Mouse (Mus musculus): ENCODE measurements around the gene Hspb1.

The Hspb1 gene

DNA sequence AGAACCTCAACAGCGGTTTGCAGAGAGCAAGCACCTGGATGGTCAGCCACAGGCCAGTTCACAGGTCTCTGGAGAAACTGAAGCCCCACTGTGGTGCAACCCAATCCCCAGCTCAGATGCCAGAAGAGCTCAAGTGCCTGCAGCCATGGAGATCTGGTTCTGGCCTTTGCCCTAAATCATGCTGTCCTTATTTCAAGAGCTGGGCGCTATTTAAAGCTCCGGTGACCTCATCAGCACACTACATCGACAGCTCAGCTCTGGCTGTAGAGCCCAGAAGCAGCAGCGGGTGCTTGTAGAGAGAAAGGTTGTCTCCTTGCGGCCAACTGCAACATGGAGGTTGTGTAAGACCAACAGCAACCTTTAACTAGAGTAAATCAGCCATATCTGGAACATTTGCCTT, 26.4 kb downstream of the Hspb1 start:
- no peak for DNase-seq

DNA sequence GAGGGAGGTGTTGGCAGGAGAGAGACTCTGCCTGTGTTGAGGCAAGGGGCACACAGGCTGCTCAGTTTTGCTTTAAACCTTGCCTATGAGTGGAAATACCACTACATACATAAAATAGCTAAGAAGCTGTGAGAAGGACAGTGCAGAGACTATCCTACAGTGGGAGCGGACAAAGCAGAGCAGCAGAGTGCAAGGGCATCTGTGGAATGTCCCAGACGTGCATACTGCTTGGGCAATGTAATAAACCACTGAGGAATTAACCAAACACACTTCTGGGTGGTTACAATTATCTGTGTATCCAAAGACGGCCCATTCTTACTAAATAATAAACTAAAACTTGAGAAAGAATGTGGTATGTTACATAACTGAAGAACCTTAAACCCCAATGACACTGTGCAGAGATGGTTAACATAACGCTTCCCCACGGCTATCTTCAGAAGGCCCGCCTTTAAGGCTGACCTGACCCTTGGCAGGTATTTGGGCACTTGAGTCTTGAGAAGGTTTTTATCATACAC, 28.4 kb downstream of the Hspb1 start:
- no peak for DNase-seq

DNA sequence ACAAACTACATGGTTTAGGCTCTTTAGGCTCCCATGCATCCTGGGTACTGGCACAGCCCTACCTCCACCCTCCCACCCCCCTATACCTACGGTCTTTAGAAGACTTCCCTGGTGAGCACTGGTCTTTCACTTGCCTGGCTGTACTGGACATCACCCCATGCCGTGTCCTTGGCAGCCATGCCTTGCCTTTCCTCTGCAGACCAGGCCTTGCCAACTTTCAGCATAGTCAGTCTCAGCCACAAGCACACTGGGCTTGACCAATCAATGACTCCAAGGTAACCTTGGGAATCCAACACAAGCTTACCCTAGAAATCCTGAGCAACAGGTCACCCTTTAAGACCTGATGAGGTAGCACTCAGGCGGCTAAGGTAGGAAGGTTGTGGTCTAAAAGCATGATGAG, 28.9 kb downstream of the Hspb1 start:
- no peak for DNase-seq

DNA sequence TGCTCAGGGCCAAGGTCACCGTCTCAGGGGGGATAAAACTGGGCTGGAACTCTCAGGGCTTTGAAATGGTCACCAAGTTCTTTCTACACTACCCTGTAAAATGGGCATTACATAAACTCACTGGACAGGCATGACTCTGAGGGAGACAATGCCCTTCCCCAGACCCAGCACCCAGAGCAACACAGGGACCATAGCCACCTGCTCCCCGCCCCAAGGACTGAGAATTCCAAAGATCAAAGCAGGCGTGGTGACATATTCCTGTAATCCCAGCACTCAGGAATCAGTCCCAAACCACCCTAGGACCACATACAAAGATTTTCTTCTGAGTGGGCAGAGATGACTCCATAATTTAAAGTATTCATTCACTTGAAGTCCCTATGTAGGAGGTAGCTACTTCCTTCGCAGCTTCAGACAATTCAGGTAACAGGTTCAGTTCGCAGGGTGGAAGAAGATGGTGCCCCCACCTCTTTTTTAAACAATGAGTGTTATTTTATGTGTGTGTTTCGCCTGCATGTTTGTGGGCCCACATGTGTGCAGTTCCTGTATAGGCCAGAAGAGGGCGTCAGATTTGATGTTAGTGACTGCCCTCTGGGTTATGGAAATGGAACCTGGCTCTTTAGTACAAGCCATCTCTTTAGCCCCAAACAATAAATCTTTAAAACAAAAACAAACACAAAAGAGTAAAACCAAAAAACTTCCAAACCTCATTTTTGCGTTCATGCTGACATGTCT, 29.8 kb downstream of the Hspb1 start:
- DNase-seq = no peak

DNA sequence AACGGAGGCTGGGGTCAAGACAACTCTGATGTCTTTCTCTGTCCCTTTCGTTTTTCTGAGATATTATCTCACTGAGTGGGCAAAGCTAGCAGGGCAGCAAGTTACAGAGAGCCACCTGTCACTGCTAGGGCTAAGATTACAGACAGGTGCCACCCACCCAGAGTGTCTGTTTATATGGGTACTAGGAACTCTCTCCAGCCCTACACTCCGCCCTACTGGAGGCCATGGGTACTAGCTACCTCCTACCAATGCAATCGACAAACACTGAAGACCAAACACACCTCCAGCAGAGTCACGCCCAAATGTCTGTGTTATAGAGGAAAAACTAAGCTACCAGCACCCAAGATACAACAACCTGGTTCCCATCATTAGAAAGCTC, 30.3 kb downstream of the Hspb1 start:
- DNase-seq = no peak

DNA sequence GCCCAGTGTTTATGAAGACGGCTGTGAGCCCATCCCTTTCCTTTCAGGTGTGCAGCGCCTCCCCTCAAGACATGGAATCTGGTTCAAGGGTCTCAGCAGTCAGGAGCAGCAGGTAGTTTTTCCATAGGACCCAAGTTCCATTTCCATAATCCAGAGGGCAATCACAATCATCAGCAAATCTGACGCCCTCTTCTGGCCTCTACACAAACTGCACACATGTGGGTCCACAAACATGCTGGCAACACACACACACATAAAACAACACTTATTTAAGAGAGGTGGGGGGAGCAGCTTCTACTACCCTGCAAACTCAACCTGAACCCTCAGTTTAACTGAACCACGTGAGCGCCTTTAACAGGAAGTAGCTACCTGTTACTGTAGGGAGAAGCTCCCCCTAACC, 30.9 kb downstream of the Hspb1 start:
- no peak for DNase-seq

DNA sequence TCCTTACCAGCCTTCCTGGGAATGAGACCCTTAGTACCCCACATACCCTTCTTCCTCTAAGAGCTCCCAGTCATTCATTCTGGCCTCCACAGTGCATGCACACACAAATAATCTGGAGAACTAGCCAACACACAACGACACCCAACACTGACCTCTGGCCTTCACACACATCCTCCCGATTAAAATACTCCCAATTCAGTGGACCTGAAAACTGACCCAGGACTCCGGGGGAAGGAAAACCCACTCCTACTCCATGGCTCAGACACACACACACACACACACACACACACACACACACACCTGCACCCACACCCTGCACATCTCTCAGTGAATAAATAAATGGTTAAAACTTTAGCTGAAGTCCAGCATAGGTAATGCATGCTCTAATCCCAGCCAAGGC, 32.2 kb downstream of the Hspb1 start:
- no peak for DNase-seq

DNA sequence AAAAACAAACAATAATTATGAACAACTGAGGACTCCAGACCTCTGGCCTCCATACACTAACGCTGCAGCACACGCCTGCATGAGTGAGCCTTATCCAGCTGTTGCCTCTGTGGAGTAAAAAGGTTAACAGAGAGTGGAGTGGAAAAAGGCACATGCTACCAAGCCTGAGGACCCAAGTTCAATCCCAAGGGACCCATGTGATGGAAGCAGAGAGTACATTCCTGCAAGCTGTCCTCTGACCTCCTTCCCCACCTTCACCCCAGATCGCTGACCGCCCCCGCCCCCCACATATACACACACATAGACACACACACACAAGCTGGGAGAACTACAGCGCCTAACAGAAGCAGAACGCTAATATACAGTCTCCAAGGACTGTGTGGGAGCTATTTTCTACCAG, 36.2 kb downstream of the Hspb1 start:
- no peak for DNase-seq

DNA sequence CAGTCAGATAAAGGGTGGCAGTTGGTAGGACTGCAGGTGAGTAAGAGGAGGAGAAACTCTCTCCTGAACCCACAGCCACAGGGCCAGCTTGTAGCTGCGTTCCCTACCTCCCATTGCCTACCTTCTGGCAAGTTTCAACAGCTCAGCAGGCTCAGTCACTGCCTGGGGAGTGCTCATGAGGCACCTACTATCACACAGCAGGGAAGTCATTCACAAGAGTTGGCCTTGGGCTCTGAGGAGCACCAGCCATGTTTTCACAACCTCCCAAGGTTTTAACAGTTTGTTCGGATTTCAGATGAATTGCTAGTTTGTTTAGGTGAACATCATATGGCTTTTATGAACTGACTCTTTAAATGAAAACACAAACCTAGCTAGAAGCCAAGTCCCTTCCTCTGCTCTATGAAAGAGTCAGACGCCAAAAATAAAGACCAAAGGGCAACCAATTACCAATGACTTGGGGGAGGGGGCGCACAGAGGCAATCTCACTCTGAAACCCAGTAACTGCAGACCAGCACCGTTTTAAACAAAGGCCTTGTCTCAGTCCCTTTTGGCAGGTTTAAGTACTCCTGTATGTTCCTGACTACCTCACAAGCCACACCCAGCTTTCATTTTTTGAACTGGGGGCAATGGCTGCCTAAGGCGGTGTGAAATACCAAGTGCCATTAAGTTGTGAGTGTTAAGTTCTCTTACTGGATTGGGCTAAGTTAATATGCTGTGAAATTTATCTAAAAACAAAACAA, 42.1 kb downstream of the Hspb1 start:
- no peak for DNase-seq

DNA sequence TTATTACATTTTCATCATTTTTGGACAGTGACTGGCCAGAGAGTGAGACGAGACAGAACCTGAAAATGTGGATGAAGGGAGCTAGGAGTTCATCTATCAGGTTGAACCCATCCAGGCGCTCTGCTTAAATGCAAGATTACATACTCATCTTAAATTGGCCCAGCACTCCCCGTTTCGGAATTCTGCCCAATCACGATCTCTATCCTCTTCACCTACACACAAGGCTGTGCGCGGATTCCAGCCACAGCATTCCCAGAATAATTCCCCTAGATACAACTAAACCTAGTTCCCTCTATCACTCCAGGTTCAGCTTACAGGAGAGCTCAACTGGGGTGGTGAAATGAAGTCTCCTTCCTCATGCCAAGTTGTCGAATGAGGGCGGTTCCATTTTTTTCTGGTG, 43.8 kb downstream of the Hspb1 start:
- DNase-seq = no peak

DNA sequence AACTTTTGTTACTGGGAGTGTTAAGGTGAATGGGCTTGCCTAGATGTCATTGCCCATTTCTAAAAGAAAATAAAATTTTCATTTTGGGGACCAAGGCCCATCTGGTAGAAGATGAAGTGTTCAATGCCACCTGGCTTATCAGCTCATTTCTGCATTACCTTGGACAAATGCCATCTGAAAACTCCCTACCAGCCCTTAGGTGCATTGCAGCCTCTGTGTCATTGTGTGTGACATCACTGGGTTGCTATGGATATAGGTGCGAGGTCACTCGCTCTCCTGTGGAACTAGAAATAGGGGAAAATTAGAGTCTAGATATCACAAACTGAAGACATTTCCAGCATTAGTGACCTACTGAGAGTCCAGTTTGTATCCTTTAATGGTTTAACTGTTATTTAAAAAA, 44.6 kb downstream of the Hspb1 start:
- no peak for DNase-seq

DNA sequence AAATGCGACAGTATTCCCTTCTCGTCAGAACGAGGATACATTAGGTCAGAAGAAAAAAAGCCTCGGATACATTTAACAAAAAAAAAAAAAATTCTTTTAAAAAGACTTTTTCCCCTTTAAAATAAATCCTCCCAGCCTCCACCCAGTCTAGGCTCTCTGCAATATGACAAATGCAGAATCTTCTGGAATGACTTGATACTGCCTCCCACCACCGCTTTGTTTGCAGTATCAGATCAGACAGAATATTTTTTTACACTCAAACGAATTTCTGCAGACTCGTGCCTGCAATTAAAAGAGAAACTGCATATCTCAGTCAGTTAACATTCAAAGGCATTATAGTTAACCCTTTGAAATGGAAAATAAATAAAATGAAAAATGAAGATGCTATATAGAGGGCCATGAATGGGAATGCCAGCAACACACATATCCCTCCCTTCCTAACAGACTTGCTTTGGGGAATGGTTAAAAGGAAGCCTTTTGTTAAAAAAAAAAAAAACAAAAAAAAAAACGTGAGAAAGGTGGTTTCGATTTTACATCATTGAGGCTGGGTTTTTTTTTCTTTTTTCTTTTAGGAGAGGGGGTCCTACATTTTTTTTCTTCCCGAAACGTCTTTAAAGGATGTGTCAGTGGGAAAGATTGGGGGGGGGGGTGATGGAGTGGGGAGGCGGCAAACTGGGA, 45.6 kb downstream of the Hspb1 start:
- DNase-seq = no peak

DNA sequence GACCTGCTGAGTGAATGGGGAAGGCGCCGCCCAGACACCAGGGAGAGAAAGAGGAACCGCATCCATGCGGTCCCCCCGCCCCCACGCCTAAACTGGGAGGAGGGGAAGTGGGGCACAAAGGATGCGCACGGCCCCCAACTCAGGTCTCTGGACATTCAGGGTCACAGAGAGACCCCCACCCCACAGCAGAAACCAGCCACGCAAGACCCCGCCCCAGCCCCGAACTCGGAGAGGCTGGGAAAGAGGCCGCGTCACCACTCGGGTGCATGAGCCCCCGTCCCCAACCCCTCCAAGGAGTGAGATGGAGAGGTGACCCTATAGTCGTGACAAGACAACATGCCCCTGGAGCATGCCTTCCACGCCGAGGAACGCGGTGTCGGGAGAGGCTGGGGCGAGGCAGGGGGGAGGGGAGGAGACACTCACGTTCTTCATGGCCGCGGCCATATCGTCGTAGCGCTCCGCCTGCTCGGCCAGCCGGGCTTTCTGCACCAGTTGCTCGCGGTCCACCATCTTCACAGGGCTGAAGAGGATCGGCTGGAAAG, 46.3 kb downstream of the Hspb1 start:
- peak; percentile 63 for DNase-seq

DNA sequence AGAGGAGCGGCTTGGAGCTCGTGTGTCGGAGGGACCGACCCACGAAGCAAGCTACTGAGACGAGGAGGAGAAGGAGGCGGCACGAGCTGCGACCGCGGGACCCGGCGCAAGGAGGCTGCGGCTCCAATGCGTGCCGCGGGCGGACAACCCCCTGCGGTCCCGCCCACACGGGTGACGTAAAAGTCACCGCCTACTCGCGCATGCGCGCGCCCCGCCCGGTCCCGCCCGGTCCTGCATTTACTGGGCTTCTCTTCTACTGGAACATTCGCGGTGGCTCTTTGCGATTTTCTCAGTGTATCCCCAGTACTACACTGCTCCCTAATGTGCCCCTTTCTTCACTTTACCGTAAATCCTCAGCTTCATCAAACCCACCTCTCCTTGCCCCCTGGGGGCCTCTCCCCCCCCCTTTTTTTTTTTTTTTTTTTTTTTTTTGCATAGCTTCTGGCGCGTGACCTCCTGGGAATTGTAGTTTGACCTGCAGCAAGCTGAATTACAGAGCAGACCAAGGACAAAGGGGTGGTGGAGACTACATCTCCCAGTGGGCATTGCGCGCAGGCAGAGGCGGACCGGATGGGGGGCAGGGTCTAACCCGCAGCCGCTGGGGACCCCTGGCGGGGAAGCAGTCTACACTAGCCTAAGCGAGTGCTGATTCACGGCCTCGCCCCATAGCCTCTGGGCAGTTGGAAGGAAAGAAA, 46.9 kb downstream of the Hspb1 start, which contains the start of gene Ywhag:
Gene Ywhag (minus strand): TSS at position 136 of the 695 bp plus-strand sequence.
- DNase-seq = peak; percentile 98

DNA sequence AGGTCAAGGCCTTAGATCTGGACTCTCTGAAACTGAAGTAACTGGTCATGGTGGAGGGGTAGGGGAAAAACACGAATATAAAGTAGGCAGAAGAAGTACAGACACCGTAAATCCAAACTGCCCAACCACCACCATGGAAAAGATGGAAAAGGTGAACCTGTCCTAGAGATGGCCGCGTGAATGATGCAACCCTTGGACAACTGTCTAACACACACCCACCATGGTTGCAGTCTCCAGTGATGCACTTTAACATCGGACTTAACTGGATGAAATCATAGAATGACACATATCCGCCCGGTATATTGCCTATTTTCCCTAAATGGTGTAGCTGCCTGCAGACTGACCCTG, 47.4 kb downstream of the Hspb1 start:
- no peak for DNase-seq

DNA sequence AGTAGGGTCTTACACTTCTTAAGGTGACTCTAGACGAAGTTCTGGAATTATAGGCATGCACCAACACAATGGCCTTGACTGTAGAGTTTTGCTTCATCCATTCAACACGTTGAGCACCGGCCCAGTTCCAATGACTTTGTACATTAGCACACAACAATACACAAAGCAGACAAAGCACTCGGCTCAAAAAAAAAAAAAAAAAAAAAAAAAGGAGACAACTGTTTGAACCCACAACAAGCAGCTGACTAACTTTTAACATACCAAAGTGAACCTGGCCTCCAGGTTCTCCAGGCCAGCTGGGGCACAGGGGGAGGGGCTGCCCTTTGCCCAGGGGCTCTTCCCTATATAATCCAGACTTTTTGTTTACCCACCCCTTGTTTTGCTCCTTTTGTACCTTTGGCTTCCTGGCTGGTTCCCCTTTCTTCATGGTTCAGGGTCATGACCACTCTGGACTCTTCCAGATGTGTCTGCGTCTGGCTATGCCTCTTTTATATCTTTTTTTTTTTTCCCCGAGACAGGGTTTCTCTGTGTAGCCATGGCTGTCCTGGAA, 48.0 kb downstream of the Hspb1 start:
- no peak for DNase-seq

Measured in thymus, postnatal 25 days (tissue).